Mouse (Mus musculus): ENCODE measurements at regions not wholly inside any gene's neighbourhood (a gene's known extent, or its start where the extent isn't known, plus 50 kb on each side); places are given as distances from the start of the nearest gene placed in this dataset.

DNA sequence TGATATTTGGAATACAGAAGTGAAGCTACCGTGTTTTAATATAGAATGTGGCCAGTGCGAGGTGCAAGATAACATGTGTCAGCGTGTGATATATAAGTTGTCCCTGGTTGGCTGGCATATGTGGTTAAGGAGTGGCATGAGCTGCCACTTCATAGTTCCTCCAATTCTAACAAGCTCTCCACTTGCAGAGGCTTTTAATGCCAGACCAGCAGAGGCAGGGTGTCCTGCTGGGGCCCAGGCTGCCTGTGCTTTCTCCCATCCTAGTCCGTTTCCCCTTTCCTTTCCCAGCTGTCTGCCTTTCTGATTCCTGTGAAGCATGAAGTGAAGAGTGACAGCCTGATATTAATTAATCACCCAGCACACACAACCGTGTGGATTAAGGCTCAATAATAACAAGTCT is 73.7 kb upstream of the Bcl6 start:
- no peak for TF ChIP-seq CTCF (IDR thresholded peaks at IDR 0.05; ENCODE audit: low read depth)
- TF ChIP-seq EP300 (IDR thresholded peaks at IDR 0.05; ENCODE audit: low read depth): no peak

Measured in heart, postnatal 0 days (tissue).